ENCODE assay signal across 8 mouse cellular contexts in genomic region chr10:81563481-81563880, GRCm38 (mm10). TPM values are rescaled to one million over a fixed set of nuclear protein-coding genes. Genes with fewer than 3 reads are reported as not detected.
DNase-seq lines count a peak whose midpoint lies in the region; ATAC-seq and TF ChIP-seq lines count a peak whose summit lies in the region.

No protein-coding gene starts in this region.

- peaks cover 52% of the 10 kb centered on the region for H3K79me2 ChIP-seq in C2C12 (ENCODE audit: control insufficient read depth, insufficient read depth)

- 0 out of 2 replicates have a peak, but pooled peaks cover 3% of the 10 kb centered on the region for H3K27me3 ChIP-seq in heart, embryonic 11.5 days (ENCODE audit: control insufficient read depth, insufficient read depth, low read length)
- H3K27me3 ChIP-seq in C2C12 (ENCODE audit: control insufficient read depth, insufficient read depth, insufficient read length) = no peaks in the 10 kb centered on the region
- no peaks in the 10 kb centered on the region for H3K27me3 ChIP-seq in limb, embryonic 15.5 days

- H3ac ChIP-seq in C2C12 (ENCODE audit: control insufficient read depth, insufficient read length, low read depth) = no peak overlapping the region

- peak overlapping the region; percentile 59 for H3K4me2 ChIP-seq in heart, embryonic 11.5 days
- peak overlapping the region; percentile 43; the same call in 1 of the 2 replicates for H3K4me2 ChIP-seq in limb, embryonic 15.5 days

- no peaks in the 10 kb centered on the region for H3K9me3 ChIP-seq in heart, embryonic 11.5 days (replicated peaks; ENCODE audit: control insufficient read depth, low read length)
- H3K9me3 ChIP-seq in limb, embryonic 15.5 days = no peaks in the 10 kb centered on the region

- H3K27ac ChIP-seq in heart, embryonic 11.5 days (ENCODE audit: low read depth, low read length) = peak overlapping the region; percentile 4
- H3K27ac ChIP-seq in embryonic fibroblast, embryonic 13.5 days (ENCODE audit: insufficient read depth, low read length) = peak overlapping the region; percentile 27
- H3K27ac ChIP-seq in limb, embryonic 15.5 days = peak overlapping the region; percentile 47

- H3K9ac ChIP-seq in heart, embryonic 11.5 days (ENCODE audit: low read depth, low read length) = peak overlapping the region; percentile 49
- H3K9ac ChIP-seq in limb, embryonic 15.5 days = no peak overlapping the region

- peaks cover 18% of the 10 kb centered on the region for H3K36me3 ChIP-seq in heart, embryonic 11.5 days (ENCODE audit: control insufficient read depth, insufficient read depth, low read length)
- peaks cover 49% of the 10 kb centered on the region for H3K36me3 ChIP-seq in C2C12 (ENCODE audit: control insufficient read depth, insufficient read depth)
- peaks cover 36% of the 10 kb centered on the region for H3K36me3 ChIP-seq in limb, embryonic 15.5 days

- DNase-seq in heart, postnatal 4 days = no peak
- DNase-seq in left cerebral cortex, postnatal 10 days (ENCODE audit: extremely low spot score in 1 of 2, low spot score in 2 of 2) = no peak
- DNase-seq in layer of hippocampus, postnatal 14 days (ENCODE audit: low spot score in 2 of 2) = no peak
- DNase-seq in urinary bladder, adult 18-20 months (ENCODE audit: low spot score in 2 of 2) = no peak

- peak overlapping the region; percentile 28; the same call in 1 of the 2 replicates for H3K4me3 ChIP-seq in heart, embryonic 11.5 days (ENCODE audit: low read depth, low read length)
- no peak overlapping the region for H3K4me3 ChIP-seq in C2C12 (ENCODE audit: insufficient read depth, poor library complexity, severe bottlenecking)
- no peak overlapping the region for H3K4me3 ChIP-seq in embryonic fibroblast, embryonic 13.5 days (ENCODE audit: insufficient read depth, low read length)
- peak overlapping the region; percentile 29 for H3K4me3 ChIP-seq in limb, embryonic 15.5 days

- intact Hi-C loops in left cerebral cortex, postnatal 10 days (cut with DNase I) = no loop called here

- ATAC-seq in heart, embryonic 11.5 days (replicated peaks; ENCODE audit: insufficient number of reproducible peaks, low FRiP score, low TSS enrichment) = no peak
- ATAC-seq in limb, embryonic 15.5 days (ENCODE audit: insufficient number of reproducible peaks, low FRiP score, low TSS enrichment, low read depth) = no peak

- TF ChIP-seq CTCF in C2C12 (IDR thresholded peaks at IDR 0.05; ENCODE audit: control insufficient read depth, insufficient read depth, insufficient read length) = no peak
- TF ChIP-seq CTCF in embryonic fibroblast, embryonic 13.5 days (IDR thresholded peaks at IDR 0.05; ENCODE audit: borderline replicate concordance, insufficient read depth, low read length) = no peak

- peaks cover 51% of the 10 kb centered on the region for H3K4me1 ChIP-seq in heart, embryonic 11.5 days (ENCODE audit: control insufficient read depth, insufficient read depth, low read length)
- peaks cover 5% of the 10 kb centered on the region for H3K4me1 ChIP-seq in embryonic fibroblast, embryonic 13.5 days (ENCODE audit: control insufficient read depth, insufficient read depth, low read length)
- peaks cover 62% of the 10 kb centered on the region for H3K4me1 ChIP-seq in limb, embryonic 15.5 days

- H3K79me3 ChIP-seq in C2C12 (ENCODE audit: low read depth) = peaks cover 30% of the 10 kb centered on the region

- WGBS in heart, embryonic 11.5 days (ENCODE audit: insufficient replicate concordance) = 31% methylated on average over 6 of the region's 6 CpGs
- WGBS in limb, embryonic 15.5 days = 19% methylated on average over 6 of the region's 6 CpGs

- TF ChIP-seq POLR2A in embryonic fibroblast, embryonic 13.5 days (IDR thresholded peaks at IDR 0.05; ENCODE audit: low read depth, low read length) = no peak

TF ChIP-seq in C2C12, 6 proteins besides CTCF, POLR2A, EP300 and RAD21:
- TF ChIP-seq CEBPB (IDR thresholded peaks at IDR 0.05; ENCODE audit: low read depth) (no peak), MYOG (IDR thresholded peaks at IDR 0.05; ENCODE audit: control insufficient read depth, extremely low read depth, insufficient read length) (no peak), USF1 (IDR thresholded peaks at IDR 0.05; ENCODE audit: low read depth) (no peak), FOSL1 (IDR thresholded peaks at IDR 0.05; ENCODE audit: insufficient read depth, low read length, poor library complexity, severe bottlenecking) (no peak), MYOD1 (IDR thresholded peaks at IDR 0.05; ENCODE audit: control insufficient read depth, insufficient read length, low read depth) (peak; percentile 7)
TF ChIP-seq in C2C12: peak in this region for 1.

RNA-seq across cellular contexts. Expression of gene Aes, which starts 4.2 kb away (rescaled TPM):
- polyA plus RNA-seq in heart, embryonic 11.5 days (2014; fragmentation: Nextera tagmentation; extraction: Ambion mirVana) = 330 and 481 TPM in 2 replicates
- total RNA-seq in heart, postnatal 4 days (2021) = 100 to 1,000 TPM; 821 to 843 TPM
- polyA plus RNA-seq in C2C12 (2012; fragmentation: generic; extraction: Trizol) = 532 TPM
- polyA plus RNA-seq in embryonic fibroblast, embryonic 13.5 days (2011; ENCODE audit: insufficient read length, low read depth, missing spikeins) = 354 and 424 TPM in 2 replicates
- polyA plus RNA-seq in limb, embryonic 15.5 days (2015; fragmentation: Nextera tagmentation; extraction: Ambion mirVana) = 517 and 519 TPM in 2 replicates
- 100 to 1,000 TPM; 542 to 558 TPM for total RNA-seq in left cerebral cortex, postnatal 10 days (2021)
- total RNA-seq in layer of hippocampus, postnatal 14 days (2021) = 100 to 1,000 TPM; 639 to 673 TPM

RNA-seq across cellular contexts. Expression of gene Tle2, which starts 10.9 kb away (rescaled TPM):
- polyA plus RNA-seq in heart, embryonic 11.5 days (2014; fragmentation: Nextera tagmentation; extraction: Ambion mirVana) = 17.8 and 18.3 TPM in 2 replicates
- 10 to 100 TPM; 15.3 to 17.1 TPM for total RNA-seq in heart, postnatal 4 days (2021)
- 7.1 TPM for polyA plus RNA-seq in C2C12 (2012; fragmentation: generic; extraction: Trizol)
- polyA plus RNA-seq in embryonic fibroblast, embryonic 13.5 days (2011; ENCODE audit: insufficient read length, low read depth, missing spikeins) = 22.4 and 25.7 TPM in 2 replicates
- 39.7 and 41.7 TPM in 2 replicates for polyA plus RNA-seq in limb, embryonic 15.5 days (2015; fragmentation: Nextera tagmentation; extraction: Ambion mirVana)
- 10 to 100 TPM; 20.9 to 22.4 TPM for total RNA-seq in left cerebral cortex, postnatal 10 days (2021)
- total RNA-seq in layer of hippocampus, postnatal 14 days (2021) = 10 to 100 TPM; 23.3 to 25.9 TPM

RNA-seq across cellular contexts. Expression of gene Gna11, which starts 18.5 kb away (rescaled TPM):
- 55.5 and 58.8 TPM in 2 replicates for polyA plus RNA-seq in heart, embryonic 11.5 days (2014; fragmentation: Nextera tagmentation; extraction: Ambion mirVana)
- 10 to 100 TPM; 58.5 to 62.7 TPM for total RNA-seq in heart, postnatal 4 days (2021)
- polyA plus RNA-seq in C2C12 (2012; fragmentation: generic; extraction: Trizol) = 77.6 TPM
- polyA plus RNA-seq in embryonic fibroblast, embryonic 13.5 days (2011; ENCODE audit: insufficient read length, low read depth, missing spikeins) = 64.4 and 66.3 TPM in 2 replicates
- polyA plus RNA-seq in limb, embryonic 15.5 days (2015; fragmentation: Nextera tagmentation; extraction: Ambion mirVana) = 80.4 and 81.7 TPM in 2 replicates
- total RNA-seq in left cerebral cortex, postnatal 10 days (2021) = 100 to 1,000 TPM; 111 to 118 TPM
- 100 to 1,000 TPM; 120 to 121 TPM for total RNA-seq in layer of hippocampus, postnatal 14 days (2021)

RNA-seq across cellular contexts. Expression of gene Tle6, which starts 37.4 kb away (rescaled TPM):
- polyA plus RNA-seq in heart, embryonic 11.5 days (2014; fragmentation: Nextera tagmentation; extraction: Ambion mirVana) = 25.6 and 27.3 TPM in 2 replicates
- 10 to 100 TPM in 1 of 2 experiments, 1 to 10 TPM in 1; 7.2 to 10.6 TPM for total RNA-seq in heart, postnatal 4 days (2021)
- polyA plus RNA-seq in C2C12 (2012; fragmentation: generic; extraction: Trizol) = 8.6 TPM
- polyA plus RNA-seq in embryonic fibroblast, embryonic 13.5 days (2011; ENCODE audit: insufficient read length, low read depth, missing spikeins) = 16.5 and 26.4 TPM in 2 replicates
- polyA plus RNA-seq in limb, embryonic 15.5 days (2015; fragmentation: Nextera tagmentation; extraction: Ambion mirVana) = 9.9 and 11.7 TPM in 2 replicates
- 1 to 10 TPM in 1 of 2 experiments, under 1 TPM in 1; 0.93 to 3.0 TPM for total RNA-seq in left cerebral cortex, postnatal 10 days (2021)
- 1 to 10 TPM; 2.0 to 3.5 TPM for total RNA-seq in layer of hippocampus, postnatal 14 days (2021)

RNA-seq across cellular contexts. Expression of gene Gna15, which starts 39.5 kb away (rescaled TPM):
- polyA plus RNA-seq in heart, embryonic 11.5 days (2014; fragmentation: Nextera tagmentation; extraction: Ambion mirVana) = 2.5 and 3.4 TPM in 2 replicates
- under 1 TPM; 0.48 to 0.56 TPM for total RNA-seq in heart, postnatal 4 days (2021)
- polyA plus RNA-seq in C2C12 (2012; fragmentation: generic; extraction: Trizol) = 0.16 TPM
- 0.83 TPM in 1 of 2 replicates, not detected in the other for polyA plus RNA-seq in embryonic fibroblast, embryonic 13.5 days (2011; ENCODE audit: insufficient read length, low read depth, missing spikeins)
- 7.3 and 7.9 TPM in 2 replicates for polyA plus RNA-seq in limb, embryonic 15.5 days (2015; fragmentation: Nextera tagmentation; extraction: Ambion mirVana)
- 1 to 10 TPM; 2.3 to 2.9 TPM for total RNA-seq in left cerebral cortex, postnatal 10 days (2021)
- 1 to 10 TPM; 2.4 to 4.2 TPM for total RNA-seq in layer of hippocampus, postnatal 14 days (2021)

Comparison
In these comparisons a context has a peak if more than half of its experiments do, and no peak if none do; other contexts are left out.
1. H3K4me3 ChIP-seq: peak in heart, embryonic 11.5 days (single experiment) and limb, embryonic 15.5 days (single experiment); none in C2C12 (single experiment) and embryonic fibroblast, embryonic 13.5 days (single experiment).
2. Peak in every context shown above with its lines, with median percentiles within 50 percentile points of each other: H3K27ac ChIP-seq.